Mouse (Mus musculus) kidney, embryonic 16.5 days (tissue): Measurements from ENCODE around the gene Ube2v1. TPM values are rescaled to one million over a fixed set of nuclear protein-coding genes. Genes with fewer than 3 reads are reported as not detected.
A peak's percentile ranks its signal among the peaks of the same experiment; 100 is the strongest.

Source experiments
- ATAC-seq: fragments of 200-750 bp; cut with Nextera tagmentation; 2 replicates; pipeline ENCODE4 v1.8.0; 2017; ENCODE audit warnings: moderate TSS enrichment; ENCODE audit not compliant: low FRiP score, low TSS enrichment
- H3K27ac ChIP-seq: fragments of 300-500 bp; sonication (generic); 2 replicates; pipeline ENCODE4 v1.5.1; 2014; ENCODE audit warnings: low read length
- H3K27me3 ChIP-seq: fragments of 300-500 bp; sonication (generic); 2 replicates; pipeline ENCODE4 v1.6.1; 2014; ENCODE audit warnings: low read length, control low read depth, mixed read lengths; ENCODE audit not compliant: insufficient read depth
- H3K36me3 ChIP-seq: fragments of 300-500 bp; sonication (generic); 2 replicates; pipeline ENCODE4 v1.6.1; 2014; ENCODE audit warnings: low read length, control low read depth, mixed read lengths; ENCODE audit not compliant: insufficient read depth
- H3K4me1 ChIP-seq: fragments of 300-500 bp; sonication (generic); 2 replicates; pipeline ENCODE4 v1.6.1; 2014; ENCODE audit warnings: low read length, control low read depth, mixed read lengths; ENCODE audit not compliant: insufficient read depth
- H3K4me2 ChIP-seq: fragments of 300-500 bp; sonication (generic); replicated peaks from 2 replicates; pipeline ENCODE4 v1.6.1; 2014; ENCODE audit warnings: low read depth, low read length
- H3K4me3 ChIP-seq: fragments of 300-500 bp; sonication (generic); 2 replicates; pipeline ENCODE4 v1.5.1; 2014; ENCODE audit warnings: mild to moderate bottlenecking, low read length
- H3K9ac ChIP-seq: fragments of 300-500 bp; sonication (generic); replicated peaks from 2 replicates; pipeline ENCODE4 v1.6.1; 2014; ENCODE audit warnings: low read length
- H3K9me3 ChIP-seq: fragments of 300-500 bp; sonication (generic); 2 replicates; pipeline ENCODE4 v1.6.1; 2016; ENCODE audit warnings: low read length, control low read depth
- WGBS: fragments of 180-500 bp; shearing (Covaris S2); extraction: QIAGEN DNeasy Blood & Tissue Kit; methylation state at CpG from one replicate; pipeline ENCODE4 v1.1.7; 2014; 5-methylcytosine and 5-hydroxymethylcytosine counted together
- polyA plus RNA-seq: library from polyadenylated mRNA; unstranded; fragments of >200 nt; fragmentation: Nextera tagmentation; extraction: Ambion mirVana; gene quantifications from 2 replicates; pipeline ENCODE4 v1.2.1, GENCODE M21; 2015

Gene Ube2v1
- polyA plus RNA-seq, 1 experiment from 2014 or later: 319 TPM

- Histone ChIP-seq H3K4me3 (no peak overlapping the region), H3K36me3 (peaks cover 66% of the 10 kb centered on the region), H3K9ac (no peak overlapping the region), H3K27ac (no peak overlapping the region), H3K4me1 (0 out of 2 replicates have a peak, but pooled peaks cover 4% of the 10 kb centered on the region), H3K9me3 (no peaks in the 10 kb centered on the region), H3K27me3 (no peaks in the 10 kb centered on the region), H3K4me2 (no peak overlapping the region)
- 90% methylated on average over 14 of the region's 14 CpGs for WGBS
- ATAC-seq: no peak
These were observed 19.8 kb downstream of the Ube2v1 start for GRCm38 (mm10) chr2:167612122-167612521.

- Histone ChIP-seq H3K9ac (no peak overlapping the region), H3K4me1 (no peaks in the 10 kb centered on the region), H3K4me2 (no peak overlapping the region), H3K27ac (no peak overlapping the region), H3K9me3 (no peaks in the 10 kb centered on the region), H3K36me3 (peaks cover 61% of the 10 kb centered on the region), H3K27me3 (no peaks in the 10 kb centered on the region), H3K4me3 (no peak overlapping the region)
- 80% methylated on average over 10 of the region's 10 CpGs for WGBS
- 0 out of 2 replicates have a peak, but pooled peaks have one; percentile 30 for ATAC-seq
These were observed 20.6 kb downstream of the Ube2v1 start for GRCm38 (mm10) chr2:167611287-167611686.

- no peak overlapping the region for H3K4me2 ChIP-seq
- H3K4me1 ChIP-seq: no peaks in the 10 kb centered on the region; the same call in 1 of the 2 replicates
- no peaks in the 10 kb centered on the region for H3K9me3 ChIP-seq
- no peak for ATAC-seq
- H3K36me3 ChIP-seq: peaks cover 23% of the 10 kb centered on the region; the same call in 1 of the 2 replicates
- 83% methylated on average over 4 of the region's 4 CpGs for WGBS
- H3K27ac ChIP-seq: no peak overlapping the region
- H3K4me3 ChIP-seq: no peak overlapping the region
- H3K27me3 ChIP-seq: no peaks in the 10 kb centered on the region
- H3K9ac ChIP-seq: no peak overlapping the region
These were observed 25.2 kb downstream of the Ube2v1 start for GRCm38 (mm10) chr2:167606745-167607123.

DNA sequence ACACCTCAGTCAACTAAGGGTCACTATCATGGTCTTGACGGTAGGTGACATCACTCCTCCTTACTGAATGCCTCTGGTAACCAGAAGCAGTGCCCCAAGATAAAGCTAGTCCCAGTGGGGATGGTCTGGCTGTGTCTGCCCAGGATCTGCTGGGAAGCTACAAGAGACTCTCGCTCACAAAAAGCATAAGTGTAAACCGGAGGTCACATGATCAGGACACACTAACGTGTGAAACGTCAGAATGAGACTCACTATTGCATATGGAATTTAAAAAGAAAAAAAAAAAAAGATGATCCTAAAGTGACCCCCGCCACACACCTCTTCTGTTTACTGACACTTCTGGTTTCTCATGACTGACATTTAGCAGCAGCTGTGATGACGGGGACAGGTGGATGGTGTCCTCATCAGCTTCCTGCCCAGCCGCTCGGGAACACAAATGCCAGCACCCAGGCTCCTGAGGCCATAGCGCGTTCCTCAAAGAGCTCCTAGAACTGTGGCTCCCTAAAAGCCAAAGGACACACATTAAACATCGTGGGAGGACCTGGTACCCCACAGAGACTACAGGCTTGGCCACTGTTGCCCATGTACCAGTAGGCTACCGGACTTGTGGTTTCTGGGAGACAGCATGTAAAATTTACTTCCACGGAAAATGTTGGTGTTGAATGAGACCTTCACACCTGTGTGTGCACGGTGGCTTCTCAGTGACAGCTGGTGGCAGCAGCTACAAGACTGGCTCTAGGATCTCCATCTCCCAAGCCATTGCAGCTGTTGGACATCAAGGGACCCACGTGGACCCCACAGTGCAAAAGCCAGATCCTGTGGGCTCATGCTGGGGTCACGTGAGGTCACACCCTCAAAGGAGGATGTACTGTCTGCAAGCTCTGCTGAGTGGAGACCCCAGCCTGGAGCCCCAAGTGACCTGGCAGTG is 25.8 kb downstream of the Ube2v1 start:
- Histone ChIP-seq H3K36me3 (peaks cover 23% of the 10 kb centered on the region; the same call in 1 of the 2 replicates), H3K4me2 (no peak overlapping the region), H3K9ac (no peak overlapping the region), H3K27me3 (no peaks in the 10 kb centered on the region), H3K4me1 (no peaks in the 10 kb centered on the region; the same call in 1 of the 2 replicates), H3K27ac (no peak overlapping the region), H3K9me3 (no peaks in the 10 kb centered on the region), H3K4me3 (no peak overlapping the region)
- WGBS: 71% methylated on average over 17 of the region's 17 CpGs
- no peak for ATAC-seq

GRCm38 (mm10) chr2:167605178-167605794 is 26.6 kb downstream of the Ube2v1 start:
- H3K4me3 ChIP-seq: no peak overlapping the region

GRCm38 (mm10) chr2:167602978-167603377 is 28.9 kb downstream of the Ube2v1 start:
- Histone ChIP-seq H3K27ac (no peak overlapping the region), H3K9me3 (no peaks in the 10 kb centered on the region), H3K9ac (0 out of 2 replicates have a peak overlapping the region, but pooled peaks have one; percentile 22), H3K4me3 (no peak overlapping the region), H3K4me1 (peaks cover 17% of the 10 kb centered on the region), H3K4me2 (no peak overlapping the region), H3K36me3 (peaks cover 7% of the 10 kb centered on the region; the same call in 1 of the 2 replicates), H3K27me3 (no peaks in the 10 kb centered on the region)
- 43% methylated on average over 5 of the region's 5 CpGs for WGBS
- no peak for ATAC-seq

More at GRCm38 (mm10) chr2:167605178-167605794, 26.6 kb downstream of the Ube2v1 start:
- Histone ChIP-seq H3K36me3 (peaks cover 19% of the 10 kb centered on the region; the same call in 1 of the 2 replicates), H3K4me2 (no peak overlapping the region), H3K27me3 (no peaks in the 10 kb centered on the region), H3K4me1 (peaks cover 6% of the 10 kb centered on the region), H3K9ac (no peak overlapping the region), H3K9me3 (no peaks in the 10 kb centered on the region), H3K27ac (no peak overlapping the region)
- peak; percentile 86 for ATAC-seq
- 28% methylated on average over 11 of the region's 11 CpGs for WGBS

DNA sequence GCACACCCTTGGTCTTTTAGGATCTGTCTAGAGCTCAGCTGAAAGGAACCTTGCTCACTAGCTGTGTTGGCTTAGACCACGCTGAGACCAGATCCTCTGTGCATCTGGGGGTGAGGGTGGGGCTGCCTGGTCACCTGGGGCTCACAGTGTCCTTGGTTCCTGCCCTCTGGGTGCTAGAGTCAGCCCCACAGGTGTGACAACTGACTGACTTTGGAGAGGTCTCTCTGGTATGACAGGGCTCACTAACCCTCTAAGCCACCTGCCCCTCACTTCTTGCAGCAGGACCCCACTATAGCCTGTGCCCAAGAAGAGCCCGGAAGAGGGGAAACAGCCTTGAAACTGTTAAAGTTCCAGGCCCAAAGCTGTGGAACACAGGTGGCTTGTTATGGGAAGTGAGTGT is 29.5 kb downstream of the Ube2v1 start:
- no peaks in the 10 kb centered on the region for H3K9me3 ChIP-seq
- no peak overlapping the region for H3K27ac ChIP-seq
- peaks cover 23% of the 10 kb centered on the region for H3K4me1 ChIP-seq
- H3K4me3 ChIP-seq: no peak overlapping the region
- no peak overlapping the region for H3K4me2 ChIP-seq
- no peaks in the 10 kb centered on the region for H3K27me3 ChIP-seq
- 88% methylated on average over 2 of the region's 2 CpGs for WGBS
- no peak overlapping the region for H3K9ac ChIP-seq
- no peak for ATAC-seq
- peaks cover 6% of the 10 kb centered on the region; the same call in 1 of the 2 replicates for H3K36me3 ChIP-seq

DNA sequence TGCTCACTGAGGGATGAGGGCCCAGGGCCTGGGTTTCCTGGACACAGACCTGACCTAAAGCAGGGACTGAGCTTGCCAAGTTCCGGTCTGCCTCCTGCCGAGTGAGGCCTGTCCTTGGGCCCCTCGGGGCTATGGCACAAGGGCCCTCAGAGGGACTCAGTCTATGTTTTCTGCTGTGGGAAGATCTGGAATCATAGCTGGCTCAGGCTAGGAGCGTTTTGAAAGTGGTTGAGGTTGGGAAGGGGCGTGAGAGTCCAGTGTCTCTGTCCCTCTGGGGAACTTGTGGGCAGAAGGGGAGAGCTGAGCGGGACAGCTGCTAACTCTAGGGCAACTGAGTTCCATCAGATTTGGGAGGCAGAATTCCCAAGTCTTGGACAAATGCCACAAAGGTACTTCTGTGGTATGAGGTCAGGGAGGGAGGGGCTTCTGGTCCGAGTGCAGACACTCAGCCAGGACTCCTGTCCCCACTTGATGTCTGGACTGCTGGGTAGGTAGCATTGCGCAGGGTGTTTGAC is 31.4 kb downstream of the Ube2v1 start:
- H3K4me3 ChIP-seq: no peak overlapping the region
- 59% methylated on average over 8 of the region's 8 CpGs for WGBS
- peaks cover 40% of the 10 kb centered on the region for H3K4me1 ChIP-seq
- no peak overlapping the region for H3K9ac ChIP-seq
- no peaks in the 10 kb centered on the region for H3K9me3 ChIP-seq
- no peaks in the 10 kb centered on the region for H3K27me3 ChIP-seq
- no peak overlapping the region for H3K27ac ChIP-seq
- no peak for ATAC-seq
- H3K4me2 ChIP-seq: no peak overlapping the region
- no peaks in the 10 kb centered on the region for H3K36me3 ChIP-seq

GRCm38 (mm10) chr2:167599917-167600316 is 32.0 kb downstream of the Ube2v1 start:
- 70% methylated on average over 6 of the region's 6 CpGs for WGBS
- H3K9ac ChIP-seq: no peak overlapping the region
- H3K27ac ChIP-seq: no peak overlapping the region
- H3K4me1 ChIP-seq: peaks cover 45% of the 10 kb centered on the region
- H3K36me3 ChIP-seq: no peaks in the 10 kb centered on the region
- H3K4me2 ChIP-seq: no peak overlapping the region
- no peak for ATAC-seq
- no peaks in the 10 kb centered on the region for H3K9me3 ChIP-seq
- H3K27me3 ChIP-seq: no peaks in the 10 kb centered on the region
- H3K4me3 ChIP-seq: no peak overlapping the region
